Mouse (Mus musculus) urinary bladder, postnatal 10 days (tissue): Measurements from ENCODE around the gene Cdk10.

Source experiments
- DNase-seq: peaks from one replicate; pipeline ENCODE4 v3.0.0; 2022; ENCODE audit warnings: low spot score

Gene Cdk10

GRCm38 (mm10) chr8:123271901-123272300, 47.3 kb downstream of the Cdk10 start:
- DNase-seq: no peak

- no peak for DNase-seq
Observed at GRCm38 (mm10) chr8:123274447-123274846, 49.8 kb downstream of the Cdk10 start.

- no peak for DNase-seq
Observed at GRCm38 (mm10) chr8:123275096-123275495, 50.5 kb downstream of the Cdk10 start.

GRCm38 (mm10) chr8:123278445-123278844, 53.8 kb downstream of the Cdk10 start:
- DNase-seq: no peak

GRCm38 (mm10) chr8:123279828-123280227, 55.2 kb downstream of the Cdk10 start:
- no peak for DNase-seq

GRCm38 (mm10) chr8:123280302-123281094, 55.9 kb downstream of the Cdk10 start:
- no peak for DNase-seq
